ENCODE assay signal across 20 mouse cellular contexts in the genomic region with DNA sequence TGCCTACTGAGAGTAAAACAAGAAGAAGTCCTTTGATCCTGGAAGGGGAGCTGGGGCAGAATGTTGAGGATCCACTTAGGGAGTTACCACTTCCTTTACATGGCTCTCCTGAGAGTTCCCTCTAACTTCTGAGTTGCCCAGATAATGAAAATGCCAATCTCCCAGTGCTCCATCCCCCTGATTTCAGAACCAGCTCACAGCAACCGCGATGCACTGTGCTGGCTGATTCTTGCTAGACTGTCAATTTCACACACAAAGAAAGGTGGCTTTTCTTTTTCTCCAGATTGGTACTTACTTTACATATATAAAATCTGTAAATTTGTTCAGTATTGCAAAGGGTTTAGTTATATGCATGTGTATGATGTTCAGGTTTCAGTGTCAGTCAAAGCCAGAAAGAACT.
DNase-seq lines count a peak whose midpoint lies in the region; ATAC-seq and TF ChIP-seq lines count a peak whose summit lies in the region.
"Had no signal": no experiment of that assay in that cellular context is flagged by ENCODE, and none has a peak within 500 bp of the region (broad histone marks: within the 10 kb centered on the region; RNA-seq: fewer than 3 reads in every experiment).

No protein-coding gene starts in this region.

- no peak overlapping the region for H3K4me2 ChIP-seq in midbrain, embryonic 15.5 days
- H3K4me2 ChIP-seq: embryonic facial prominence, embryonic 13.5 days; forebrain, embryonic 12.5 days; hindbrain, embryonic 12.5 days had no signal

- no peak overlapping the region for H3K9ac ChIP-seq in midbrain, embryonic 15.5 days
- H3K9ac ChIP-seq: embryonic facial prominence, embryonic 13.5 days; forebrain, embryonic 12.5 days; hindbrain, embryonic 12.5 days had no signal

- no peaks in the 10 kb centered on the region for H3K9me3 ChIP-seq in midbrain, embryonic 15.5 days
- no peaks in the 10 kb centered on the region for H3K9me3 ChIP-seq in midbrain, embryonic 10.5 days (replicated peaks)
- H3K9me3 ChIP-seq: embryonic facial prominence, embryonic 13.5 days; forebrain, embryonic 12.5 days; heart, embryonic 10.5 days; hindbrain, embryonic 12.5 days had no signal

- H3K4me1 ChIP-seq in midbrain, embryonic 15.5 days, result no peaks in the 10 kb centered on the region
- no peaks in the 10 kb centered on the region for H3K4me1 ChIP-seq in midbrain, embryonic 10.5 days
- H3K4me1 ChIP-seq: forebrain, embryonic 12.5 days; heart, embryonic 10.5 days; hindbrain, embryonic 12.5 days had no signal

- TF ChIP-seq CTCF in layer of hippocampus, adult 2 months (conservative IDR thresholded peaks at IDR 0.05), result no peak

- WGBS in midbrain, embryonic 15.5 days, result 59% methylated on average over 2 of the region's 2 CpGs
- 80% methylated on average over 2 of the region's 2 CpGs for WGBS in midbrain, embryonic 10.5 days

- no peaks in the 10 kb centered on the region for H3K27me3 ChIP-seq in midbrain, embryonic 15.5 days (replicated peaks)
- H3K27me3 ChIP-seq in midbrain, embryonic 10.5 days (ENCODE audit: low read depth, poor library complexity, severe bottlenecking), result no peaks in the 10 kb centered on the region
- H3K27me3 ChIP-seq: embryonic facial prominence, embryonic 13.5 days; forebrain, embryonic 12.5 days; hindbrain, embryonic 12.5 days had no signal

- H3K4me3 ChIP-seq in layer of hippocampus, adult 2 months, result no peak overlapping the region
- no peak overlapping the region for H3K4me3 ChIP-seq in midbrain, embryonic 15.5 days
- no peak overlapping the region for H3K4me3 ChIP-seq in midbrain, embryonic 10.5 days
- H3K4me3 ChIP-seq: embryonic facial prominence, embryonic 13.5 days; forebrain, embryonic 12.5 days; heart, embryonic 10.5 days; hindbrain, embryonic 12.5 days had no signal

- no peak; the same call in 1 of the 2 replicates for ATAC-seq in midbrain, embryonic 15.5 days (replicated peaks)
- ATAC-seq: forebrain, embryonic 16.5 days; hindbrain, embryonic 16.5 days had no signal

- H3K27ac ChIP-seq in layer of hippocampus, adult 2 months, result peak overlapping the region; percentile 25; the same call in 1 of the 2 replicates
- 0 out of 2 replicates have a peak overlapping the region, but pooled peaks have one; percentile 17 for H3K27ac ChIP-seq in midbrain, embryonic 15.5 days
- no peak overlapping the region for H3K27ac ChIP-seq in midbrain, embryonic 10.5 days (replicated peaks)
- H3K27ac ChIP-seq: embryonic facial prominence, embryonic 13.5 days; forebrain, embryonic 12.5 days; heart, embryonic 10.5 days; hindbrain, embryonic 12.5 days had no signal

- no peaks in the 10 kb centered on the region for H3K36me3 ChIP-seq in midbrain, embryonic 15.5 days (replicated peaks)
- H3K36me3 ChIP-seq in midbrain, embryonic 10.5 days, result no peaks in the 10 kb centered on the region
- H3K36me3 ChIP-seq: embryonic facial prominence, embryonic 13.5 days; forebrain, embryonic 12.5 days; heart, embryonic 10.5 days; hindbrain, embryonic 12.5 days had no signal

- DNase-seq in layer of hippocampus, adult 2 months (ENCODE audit: low spot score in 2 of 2), result no peak
- no peak for DNase-seq in layer of hippocampus, adult 9-11 months
- DNase-seq in midbrain, embryonic 10.5 days (ENCODE audit: low spot score), result no peak
- DNase-seq in mesoderm, embryonic 11.5 days (ENCODE audit: low read depth, low spot score), result peak; percentile 2
- DNase-seq in lung, postnatal 4 days, result no peak
- DNase-seq: adrenal gland, adult 2 months; adrenal gland, postnatal 25 days; cerebellum, adult 2 months; cerebellum, postnatal 10 days; gastrocnemius, postnatal 10 days; heart, adult 18-20 months; heart, postnatal 10 days; heart, postnatal 4 days had no signal
